Mouse (Mus musculus): ENCODE results near the gene Rabif. TPM values are rescaled to one million over a fixed set of nuclear protein-coding genes. Genes with fewer than 3 reads are reported as not detected.

The Rabif gene
- polyA plus RNA-seq, 1 experiment = 24.7 TPM

- no peak for DNase-seq (ENCODE audit: low spot score)
Observed at GRCm38 (mm10) chr1:134552396-134552795, 57.9 kb downstream of the Rabif start.

- peak; percentile 37 for DNase-seq (ENCODE audit: low spot score)
Observed at GRCm38 (mm10) chr1:134555240-134555870, 60.9 kb downstream of the Rabif start.

GRCm38 (mm10) chr1:134555871-134556670 is 61.6 kb downstream of the Rabif start:
- DNase-seq (ENCODE audit: low spot score) = peak; percentile 27

GRCm38 (mm10) chr1:134556671-134557218 is 62.3 kb downstream of the Rabif start:
- peak; percentile 93 for DNase-seq (ENCODE audit: low spot score)

Other genes with a start within 250 kb of the Rabif start
- not detected in 2 replicates for gene Myog, start 204.7 kb upstream of the Rabif start, polyA plus RNA-seq (2012; rRNA removed)
- 8.4 and 8.6 TPM in 2 replicates for gene Ppfia4, start 161.7 kb upstream of the Rabif start, polyA plus RNA-seq (2012; rRNA removed)
- gene Tmem183a, start 132.7 kb upstream of the Rabif start, polyA plus RNA-seq (2012; rRNA removed) = 55.4 and 57.5 TPM in 2 replicates
- not detected in 2 replicates for gene 4933406M09Rik, start 108.7 kb upstream of the Rabif start, polyA plus RNA-seq (2012; rRNA removed)
- 41.1 and 41.7 TPM in 2 replicates for gene Cyb5r1, start 89.1 kb upstream of the Rabif start, polyA plus RNA-seq (2012; rRNA removed)
- 77.7 and 87.7 TPM in 2 replicates for gene Adipor1, start 79.3 kb upstream of the Rabif start, polyA plus RNA-seq (2012; rRNA removed)
- gene Klhl12, start 39.1 kb upstream of the Rabif start, polyA plus RNA-seq (2012; rRNA removed) = 15.2 and 16.3 TPM in 2 replicates
- gene Mgat4e, start 55.0 kb downstream of the Rabif start, polyA plus RNA-seq (2012; rRNA removed) = 0.12 and 0.29 TPM in 2 replicates
- 24.4 and 28.6 TPM in 2 replicates for gene Kdm5b, start 65.5 kb downstream of the Rabif start, polyA plus RNA-seq (2012; rRNA removed)
- gene Syt2, start 152.0 kb downstream of the Rabif start, polyA plus RNA-seq (2012; rRNA removed) = 0.08 and 0.16 TPM in 2 replicates

All from urinary bladder, adult 2 months (tissue).